In the genomic region with DNA sequence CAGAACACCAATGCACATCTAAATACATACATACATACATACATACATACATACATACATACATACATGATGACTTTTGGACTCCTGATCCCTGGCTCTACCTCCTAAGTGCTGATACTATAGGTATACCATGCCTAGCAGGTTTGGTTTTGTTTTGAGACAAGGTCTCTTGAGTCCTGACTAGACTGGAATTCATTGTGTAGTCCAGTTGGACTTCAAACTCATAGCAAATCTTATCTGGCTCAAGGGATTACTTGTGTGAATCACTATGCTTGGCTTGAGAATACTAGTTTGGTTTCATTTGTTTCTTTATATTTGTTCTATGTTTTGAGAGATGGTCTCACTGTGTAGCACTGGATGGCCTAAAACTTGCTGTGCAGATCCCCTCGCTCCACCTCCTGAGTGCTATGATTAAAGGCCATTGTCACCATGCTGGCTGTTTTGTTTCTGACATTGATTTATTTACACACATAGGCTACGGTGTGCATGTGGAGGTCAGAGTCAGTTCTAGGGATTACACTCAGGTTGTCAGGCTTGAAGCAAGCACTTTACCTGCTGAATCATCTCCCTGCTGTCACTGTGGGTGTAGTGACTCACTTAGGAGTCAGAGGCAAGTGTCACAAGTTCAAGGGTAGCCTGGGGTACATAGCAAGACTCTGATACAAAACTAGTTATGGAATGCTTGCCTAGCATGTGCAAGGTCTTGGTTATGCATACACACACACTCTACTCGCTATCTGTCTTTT, we compare ENCODE assay signal across 34 mouse cellular contexts. TPM values are rescaled to one million over a fixed set of nuclear protein-coding genes. Genes with fewer than 3 reads are reported as not detected.
DNase-seq lines count a peak whose midpoint lies in the region; ATAC-seq and TF ChIP-seq lines count a peak whose summit lies in the region.
"Had no signal": no experiment of that assay in that cellular context is flagged by ENCODE, and none has a peak within 500 bp of the region (broad histone marks: within the 10 kb centered on the region; RNA-seq: fewer than 3 reads in every experiment).

No protein-coding gene starts in this region.

- H3K4me1 ChIP-seq in small intestine, adult 2 months (ENCODE audit: control insufficient read depth, insufficient read depth, insufficient read length, low read length), result peaks cover 6% of the 10 kb centered on the region; the same call in 1 of the 2 replicates
- H3K4me1 ChIP-seq: embryonic facial prominence, embryonic 10.5 days; forebrain, embryonic 12.5 days; hindbrain, embryonic 13.5 days; limb, embryonic 15.5 days; liver, embryonic 15.5 days; stomach, embryonic 15.5 days had no signal

- no peak for TF ChIP-seq POLR2A in small intestine, adult 2 months (IDR thresholded peaks at IDR 0.05; ENCODE audit: low read depth, low read length)

- H3K79me2 ChIP-seq in C2C12 (ENCODE audit: control insufficient read depth, insufficient read depth), result peaks cover 3% of the 10 kb centered on the region

- ATAC-seq in inflammation-experienced regulatory T-cells, adult 6 months, result no peak
- ATAC-seq: CD4-positive, CD25-positive, alpha-beta regulatory T cell, adult 4 months had no signal

- peak overlapping the region; percentile 25; the same call in 1 of the 2 replicates for H3K27ac ChIP-seq in layer of hippocampus, adult 2 months
- H3K27ac ChIP-seq in small intestine, adult 2 months (ENCODE audit: insufficient read depth, low read depth, low read length), result peak overlapping the region; percentile 2; the same call in 1 of the 2 replicates
- H3K27ac ChIP-seq: embryonic facial prominence, embryonic 10.5 days; forebrain, embryonic 12.5 days; hindbrain, embryonic 13.5 days; limb, embryonic 15.5 days; liver, embryonic 15.5 days; stomach, embryonic 15.5 days had no signal

- peaks cover 3% of the 10 kb centered on the region for H3K79me3 ChIP-seq in C2C12 (ENCODE audit: low read depth)

- peak in 1 of 2 experiments; percentile 7 for DNase-seq in layer of hippocampus, adult 2 months (ENCODE audit: low spot score in 2 of 2)
- DNase-seq in layer of hippocampus, postnatal 25 days (ENCODE audit: extremely low spot score in 1 of 2, low spot score in 1 of 2), result no peak
- peak; percentile 34 for DNase-seq in adrenal gland, postnatal 14 days
- no peak for DNase-seq in heart, postnatal 25 days (ENCODE audit: low spot score)
- DNase-seq in gastrocnemius, postnatal 36 days, result no peak
- DNase-seq: cerebellum, adult 11-12 months; cerebellum, postnatal 10 days; heart, postnatal 36 days; left cerebral cortex, postnatal 4 days; right cerebral cortex, adult 18-20 months; right cerebral cortex, postnatal 4 days had no signal

- H3K4me3 ChIP-seq in layer of hippocampus, adult 2 months, result no peak overlapping the region
- H3K4me3 ChIP-seq in C2C12 (ENCODE audit: insufficient read depth, poor library complexity, severe bottlenecking), result no peak overlapping the region
- no peak overlapping the region for H3K4me3 ChIP-seq in small intestine, adult 2 months (ENCODE audit: low read depth, low read length)
- H3K4me3 ChIP-seq: embryonic facial prominence, embryonic 10.5 days; forebrain, embryonic 12.5 days; heart, embryonic 12.5 days; hindbrain, embryonic 13.5 days; limb, embryonic 15.5 days; liver, embryonic 15.5 days; stomach, embryonic 15.5 days had no signal

- H3ac ChIP-seq in C2C12 (ENCODE audit: control insufficient read depth, insufficient read length, low read depth), result no peak overlapping the region

- H3K36me3 ChIP-seq in C2C12 (ENCODE audit: control insufficient read depth, insufficient read depth), result peaks cover 71% of the 10 kb centered on the region
- peaks cover 22% of the 10 kb centered on the region for H3K36me3 ChIP-seq in small intestine, adult 2 months (ENCODE audit: control insufficient read depth, insufficient read depth, low read length)

- intact Hi-C loops in heart, postnatal 25 days (cut with DNase I), result no loop called here
- intact Hi-C loops in gastrocnemius, postnatal 36 days (cut with DNase I), result no loop called here

- WGBS in small intestine, adult 2 months, result 79% methylated on average over 3 of the region's 3 CpGs

- no peak for TF ChIP-seq CTCF in layer of hippocampus, adult 2 months (conservative IDR thresholded peaks at IDR 0.05)
- TF ChIP-seq CTCF in C2C12 (IDR thresholded peaks at IDR 0.05; ENCODE audit: control insufficient read depth, insufficient read depth, insufficient read length), result no peak
- no peak for TF ChIP-seq CTCF in small intestine, adult 2 months (IDR thresholded peaks at IDR 0.05; ENCODE audit: extremely low read depth, insufficient read length, insufficient replicate concordance, low read depth, low read length)

- H3K27me3 ChIP-seq in C2C12 (ENCODE audit: control insufficient read depth, insufficient read depth, insufficient read length), result no peaks in the 10 kb centered on the region
- H3K27me3 ChIP-seq in small intestine, adult 2 months (ENCODE audit: control insufficient read depth, insufficient read depth, low read length), result no peaks in the 10 kb centered on the region
- H3K27me3 ChIP-seq: forebrain, embryonic 12.5 days; heart, embryonic 12.5 days; hindbrain, embryonic 13.5 days; limb, embryonic 15.5 days; liver, embryonic 15.5 days; stomach, embryonic 15.5 days had no signal

TF ChIP-seq in C2C12, 6 proteins besides CTCF, POLR2A, EP300 and RAD21:
- TF ChIP-seq USF1 (IDR thresholded peaks at IDR 0.05; ENCODE audit: low read depth) (no peak), MAX (IDR thresholded peaks at IDR 0.05) (no peak), CEBPB (IDR thresholded peaks at IDR 0.05; ENCODE audit: low read depth) (no peak), MYOD1 (IDR thresholded peaks at IDR 0.05; ENCODE audit: control insufficient read depth, insufficient read length, low read depth) (peak; percentile 3)
TF ChIP-seq in C2C12: peak in this region for 1.

RNA-seq across cellular contexts. Expression of gene Cct7, which starts 7.7 kb away (rescaled TPM):
- 100 to 1,000 TPM; 212 to 216 TPM for total RNA-seq in layer of hippocampus, adult 2 months (2021)
- 100 to 1,000 TPM; 194 to 226 TPM for total RNA-seq in layer of hippocampus, postnatal 25 days (2021)
- polyA plus RNA-seq in C2C12 (2012; fragmentation: generic; extraction: Trizol), result 531 TPM
- total RNA-seq in adrenal gland, postnatal 14 days (2021), result 218 and 224 TPM in 2 replicates
- 39.1 and 69.7 TPM in 2 replicates for polyA plus RNA-seq in small intestine, adult 2 months (2012; rRNA removed)
- polyA plus RNA-seq in inflammation-experienced regulatory T-cells, adult 6 months (2017; shearing (Covaris generic)), result 100 to 1,000 TPM; 319 to 323 (median 322) TPM
- 100 to 1,000 TPM; 133 to 151 TPM for total RNA-seq in heart, postnatal 25 days (2021)
- total RNA-seq in gastrocnemius, postnatal 36 days (2021), result 100 to 1,000 TPM; 107 to 117 TPM

RNA-seq across cellular contexts. Expression of gene Pradc1, which starts 8.1 kb away (rescaled TPM):
- total RNA-seq in layer of hippocampus, adult 2 months (2021), result 10 to 100 TPM; 13.1 to 18.2 TPM
- total RNA-seq in layer of hippocampus, postnatal 25 days (2021), result 10 to 100 TPM; 15.8 to 17.9 TPM
- 35.6 TPM for polyA plus RNA-seq in C2C12 (2012; fragmentation: generic; extraction: Trizol)
- total RNA-seq in adrenal gland, postnatal 14 days (2021), result 13.8 and 15.2 TPM in 2 replicates
- polyA plus RNA-seq in small intestine, adult 2 months (2012; rRNA removed), result 10.9 and 15.9 TPM in 2 replicates
- polyA plus RNA-seq in inflammation-experienced regulatory T-cells, adult 6 months (2017; shearing (Covaris generic)), result 10 to 100 TPM; 14.2 to 23.1 (median 16.5) TPM
- 10 to 100 TPM; 10.2 to 13.8 TPM for total RNA-seq in heart, postnatal 25 days (2021)
- total RNA-seq in gastrocnemius, postnatal 36 days (2021), result 10 to 100 TPM in 1 of 2 experiments, 1 to 10 TPM in 1; 9.6 to 11.0 TPM

RNA-seq across cellular contexts. Expression of gene Smyd5, which starts 11.9 kb away (rescaled TPM):
- 10 to 100 TPM; 45.4 to 46.0 TPM for total RNA-seq in layer of hippocampus, adult 2 months (2021)
- total RNA-seq in layer of hippocampus, postnatal 25 days (2021), result 10 to 100 TPM; 38.9 to 40.9 TPM
- 67.0 TPM for polyA plus RNA-seq in C2C12 (2012; fragmentation: generic; extraction: Trizol)
- total RNA-seq in adrenal gland, postnatal 14 days (2021), result 25.0 and 33.0 TPM in 2 replicates
- polyA plus RNA-seq in small intestine, adult 2 months (2012; rRNA removed), result 6.8 and 9.5 TPM in 2 replicates
- 10 to 100 TPM; 18.7 to 31.4 (median 28.0) TPM for polyA plus RNA-seq in inflammation-experienced regulatory T-cells, adult 6 months (2017; shearing (Covaris generic))
- total RNA-seq in heart, postnatal 25 days (2021), result 1 to 10 TPM; 6.5 to 8.7 TPM
- total RNA-seq in gastrocnemius, postnatal 36 days (2021), result 1 to 10 TPM; 6.8 TPM

RNA-seq across cellular contexts. Expression of gene Noto, which starts 20.0 kb away (rescaled TPM):
- not detected for total RNA-seq in layer of hippocampus, adult 2 months (2021)
- total RNA-seq in layer of hippocampus, postnatal 25 days (2021), result not detected
- not detected for polyA plus RNA-seq in C2C12 (2012; fragmentation: generic; extraction: Trizol)
- total RNA-seq in adrenal gland, postnatal 14 days (2021), result not detected in 2 replicates
- not detected in 2 replicates for polyA plus RNA-seq in small intestine, adult 2 months (2012; rRNA removed)
- under 1 TPM in 1 of 3 experiments, not detected in 2; 0.38 TPM for polyA plus RNA-seq in inflammation-experienced regulatory T-cells, adult 6 months (2017; shearing (Covaris generic))
- total RNA-seq in heart, postnatal 25 days (2021), result not detected
- total RNA-seq in gastrocnemius, postnatal 36 days (2021), result not detected
- total RNA-seq: adrenal gland, adult 18-20 months; gastrocnemius, adult 18-20 months; granulocyte monocyte progenitor cell, adult 5-6 weeks; heart, postnatal 36 days; left cerebral cortex, adult 8-10 months; left cerebral cortex, postnatal 4 days; megakaryocyte progenitor cell, adult 5-6 weeks; midbrain, postnatal 0 days had no signal
- polyA plus RNA-seq: CD4-positive, CD25-positive, alpha-beta regulatory T cell, adult 4 months; cortical plate, adult 2 months; embryonic facial prominence, embryonic 10.5 days; forebrain, embryonic 12.5 days; heart, embryonic 12.5 days; hindbrain, embryonic 13.5 days; intestine, embryonic 14.5 days; kidney, embryonic 14.5 days; limb, embryonic 15.5 days; liver, embryonic 15.5 days; midbrain, embryonic 11.5 days; midbrain, postnatal 0 days; neural tube, embryonic 14.5 days; stomach, embryonic 15.5 days; thymus, postnatal 0 days had no signal

RNA-seq across cellular contexts. Expression of gene Fbxo41, which starts 59.1 kb away (rescaled TPM):
- total RNA-seq in layer of hippocampus, adult 2 months (2021), result 10 to 100 TPM; 84.7 to 90.8 TPM
- 10 to 100 TPM; 95.1 to 98.5 TPM for total RNA-seq in layer of hippocampus, postnatal 25 days (2021)
- 0.02 TPM for polyA plus RNA-seq in C2C12 (2012; fragmentation: generic; extraction: Trizol)
- total RNA-seq in adrenal gland, postnatal 14 days (2021), result 0.44 and 0.83 TPM in 2 replicates
- 0.19 and 0.22 TPM in 2 replicates for polyA plus RNA-seq in small intestine, adult 2 months (2012; rRNA removed)
- under 1 TPM in 2 of 3 experiments, not detected in 1; 0.11 to 0.38 TPM for polyA plus RNA-seq in inflammation-experienced regulatory T-cells, adult 6 months (2017; shearing (Covaris generic))
- not detected for total RNA-seq in heart, postnatal 25 days (2021)
- under 1 TPM in 1 of 2 experiments, not detected in 1; 0.03 TPM for total RNA-seq in gastrocnemius, postnatal 36 days (2021)
- total RNA-seq: gastrocnemius, adult 18-20 months; granulocyte monocyte progenitor cell, adult 5-6 weeks; heart, postnatal 36 days; megakaryocyte progenitor cell, adult 5-6 weeks had no signal
- polyA plus RNA-seq: liver, embryonic 15.5 days had no signal
